Mouse (Mus musculus) testis, postnatal 14 days (tissue): Measurements from ENCODE around the gene Tifab.

Experiments
- DNase-seq: peaks from one replicate; pipeline ENCODE4 v3.0.0; 2021; ENCODE audit warnings: low spot score

The Tifab gene

GRCm38 (mm10) chr13:56176310-56176709 is 2.4 kb downstream of the Tifab start:
- no peak for DNase-seq

- DNase-seq, result peak; percentile 60
These were observed 2.8 kb downstream of the Tifab start for GRCm38 (mm10) chr13:56175848-56176247.

- DNase-seq, result no peak
These were observed 5.7 kb downstream of the Tifab start for GRCm38 (mm10) chr13:56172901-56173545.

- no peak for DNase-seq
These were observed 6.6 kb downstream of the Tifab start for GRCm38 (mm10) chr13:56172106-56172505.

GRCm38 (mm10) chr13:56168403-56168781 is 10.3 kb downstream of the Tifab start:
- DNase-seq, result no peak

- no peak for DNase-seq
These were observed 11.0 kb downstream of the Tifab start for GRCm38 (mm10) chr13:56167446-56168402.

- no peak for DNase-seq
These were observed 13.1 kb downstream of the Tifab start for GRCm38 (mm10) chr13:56165561-56165960.

- DNase-seq, result no peak
These were observed 14.3 kb downstream of the Tifab start for GRCm38 (mm10) chr13:56164372-56164771.

- no peak for DNase-seq
These were observed 14.9 kb downstream of the Tifab start for GRCm38 (mm10) chr13:56163751-56164150.

- DNase-seq, result no peak
These were observed 15.8 kb downstream of the Tifab start for GRCm38 (mm10) chr13:56162859-56163258.

- no peak for DNase-seq
These were observed 18.9 kb downstream of the Tifab start for GRCm38 (mm10) chr13:56159614-56160363.

GRCm38 (mm10) chr13:56159016-56159601 is 19.6 kb downstream of the Tifab start:
- DNase-seq, result no peak

GRCm38 (mm10) chr13:56155671-56156070 is 23.0 kb downstream of the Tifab start:
- DNase-seq, result no peak

- no peak for DNase-seq
These were observed 23.6 kb downstream of the Tifab start for GRCm38 (mm10) chr13:56155048-56155447.

- no peak for DNase-seq
These were observed 25.8 kb downstream of the Tifab start for GRCm38 (mm10) chr13:56152773-56153460.

- DNase-seq, result peak; percentile 57
These were observed 27.1 kb downstream of the Tifab start for GRCm38 (mm10) chr13:56151404-56152226.

GRCm38 (mm10) chr13:56145523-56145922 is 33.2 kb downstream of the Tifab start:
- DNase-seq, result no peak

GRCm38 (mm10) chr13:56144021-56144420 is 34.7 kb downstream of the Tifab start:
- DNase-seq, result no peak

- DNase-seq, result no peak
These were observed 35.6 kb downstream of the Tifab start for GRCm38 (mm10) chr13:56143151-56143513.

GRCm38 (mm10) chr13:56142382-56143150 is 36.1 kb downstream of the Tifab start:
- no peak for DNase-seq
